Mouse (Mus musculus) lung, adult 2 months (tissue): ENCODE results near the gene Foxb1.

Experiments
- CTCF ChIP-seq: fragments of 200-500 bp; IDR thresholded peaks from 2 replicates; pipeline ENCODE4 v1.5.1; 2011; ENCODE audit warnings: mild to moderate bottlenecking, low read length, control low read depth; ENCODE audit not compliant: insufficient read depth
- POLR2A ChIP-seq: fragments of 200-500 bp; IDR thresholded peaks from 2 replicates; pipeline ENCODE4 v1.6.1; 2011; ENCODE audit warnings: low read depth, mild to moderate bottlenecking, control low read depth, low read length, borderline replicate concordance; ENCODE audit errors: extremely low read depth

DNA sequence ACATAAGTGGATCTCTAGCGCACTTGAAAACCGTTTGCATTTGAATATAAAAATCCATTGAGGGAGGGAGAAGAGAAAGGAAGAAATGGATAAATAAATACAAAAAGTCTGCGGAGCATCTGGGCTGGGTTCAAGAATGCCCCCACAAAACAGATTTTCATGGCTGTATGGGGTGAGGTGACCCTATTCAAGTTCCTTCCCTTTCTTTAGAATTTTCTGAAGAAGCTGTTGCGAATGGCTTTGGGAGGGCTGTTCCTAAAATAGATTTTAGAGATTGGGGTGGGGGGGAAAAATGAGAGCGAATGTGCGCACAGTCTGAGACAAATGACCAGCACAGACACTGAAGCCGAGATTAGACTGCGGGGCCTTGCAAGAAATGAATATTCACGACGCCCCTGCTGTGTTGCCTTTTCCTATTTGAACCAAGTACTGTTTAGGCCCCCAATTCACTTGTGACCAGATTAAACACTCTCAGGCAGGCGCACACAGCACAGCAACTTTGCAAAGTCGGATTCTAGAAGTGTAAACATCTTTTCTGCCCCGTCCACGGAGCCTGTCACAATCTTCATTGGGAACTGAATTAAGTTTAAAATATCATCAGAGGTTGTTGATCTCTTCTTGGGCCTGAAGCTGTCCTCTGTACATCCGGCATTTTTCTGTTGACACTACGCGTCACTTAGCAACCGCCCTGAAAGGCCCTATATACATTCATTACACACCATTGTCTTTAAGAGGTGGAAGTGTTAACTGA is 47.0 kb downstream of the Foxb1 start:
- TF ChIP-seq POLR2A (no peak), CTCF (no peak)
